Mouse (Mus musculus): ENCODE data around the gene Huwe1.

DNA sequence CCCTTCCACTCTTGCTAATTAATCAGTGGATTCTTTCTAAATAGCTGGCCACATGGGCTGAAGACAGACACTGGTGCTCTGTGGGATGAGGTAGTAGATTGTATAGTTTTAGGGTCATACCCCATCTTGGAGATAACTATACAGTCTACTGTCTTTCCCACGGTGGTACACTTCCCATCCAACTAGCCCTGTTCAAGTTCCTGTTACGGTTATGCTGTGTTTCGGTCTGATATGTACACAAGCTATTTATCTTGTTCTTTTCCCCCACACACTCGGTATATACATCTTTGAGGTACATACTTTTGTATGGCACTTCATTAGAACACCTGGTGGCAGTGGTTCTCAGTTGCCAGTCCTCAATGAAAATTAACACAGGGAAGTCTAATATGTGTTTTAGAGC, 111.7 kb downstream of the Huwe1 start:
- TF ChIP-seq CTCF (IDR thresholded peaks at IDR 0.05; ENCODE audit: control insufficient read depth, insufficient read depth, low read length) (no peak), POLR2A (IDR thresholded peaks at IDR 0.05; ENCODE audit: borderline replicate concordance, control insufficient read depth, low read depth, low read length) (no peak)

Data from bone marrow, adult 2 months (tissue).